Mouse (Mus musculus) ovary, adult 10 weeks (tissue): Measurements from ENCODE around the gene Sobp. TPM values are rescaled to one million over a fixed set of nuclear protein-coding genes. Genes with fewer than 3 reads are reported as not detected.

Experiments
- polyA plus RNA-seq: library from polyadenylated mRNA; stranded (reverse); fragments of 350-450 nt; fragmentation: Illumina TruSeq; extraction: RNeasy Lipid Tissue Mini Kit (QIAGEN cat#74804); gene quantifications from one replicate; pipeline ENCODE4 v1.2.3, GENCODE M21; 2014

Sobp gene
- 13.9 TPM for polyA plus RNA-seq

GRCm38 (mm10) chr10:43174326-43175155 is at the start of gene Sobp, which contains the start of gene 9030612E09Rik:
Gene Sobp, minus strand, starts transcription at chr10:43174530.
Gene 9030612E09Rik, plus strand, starts transcription at chr10:43174704.

GRCm38 (mm10) chr10:43220910-43221625 is 46.7 kb upstream of the Sobp start, which contains the start of gene Pdss2:
Gene Pdss2, plus strand, starts transcription at chr10:43221486.

Other genes starting within 250 kb of the Sobp start
- 0.80 TPM for gene 9030612E09Rik, start 174 bp upstream of the Sobp start, polyA plus RNA-seq
- 18.3 TPM for gene Pdss2, start 47.0 kb upstream of the Sobp start, polyA plus RNA-seq